Mouse (Mus musculus) fibroblast of lung, adult 2 months (primary cell): ENCODE data around the gene Hdac7.

Source experiments
- DNase-seq: peaks from one replicate; pipeline ENCODE4 v3.0.0-alpha.2; 2011; ENCODE audit warnings: low read depth

The Hdac7 gene

DNA sequence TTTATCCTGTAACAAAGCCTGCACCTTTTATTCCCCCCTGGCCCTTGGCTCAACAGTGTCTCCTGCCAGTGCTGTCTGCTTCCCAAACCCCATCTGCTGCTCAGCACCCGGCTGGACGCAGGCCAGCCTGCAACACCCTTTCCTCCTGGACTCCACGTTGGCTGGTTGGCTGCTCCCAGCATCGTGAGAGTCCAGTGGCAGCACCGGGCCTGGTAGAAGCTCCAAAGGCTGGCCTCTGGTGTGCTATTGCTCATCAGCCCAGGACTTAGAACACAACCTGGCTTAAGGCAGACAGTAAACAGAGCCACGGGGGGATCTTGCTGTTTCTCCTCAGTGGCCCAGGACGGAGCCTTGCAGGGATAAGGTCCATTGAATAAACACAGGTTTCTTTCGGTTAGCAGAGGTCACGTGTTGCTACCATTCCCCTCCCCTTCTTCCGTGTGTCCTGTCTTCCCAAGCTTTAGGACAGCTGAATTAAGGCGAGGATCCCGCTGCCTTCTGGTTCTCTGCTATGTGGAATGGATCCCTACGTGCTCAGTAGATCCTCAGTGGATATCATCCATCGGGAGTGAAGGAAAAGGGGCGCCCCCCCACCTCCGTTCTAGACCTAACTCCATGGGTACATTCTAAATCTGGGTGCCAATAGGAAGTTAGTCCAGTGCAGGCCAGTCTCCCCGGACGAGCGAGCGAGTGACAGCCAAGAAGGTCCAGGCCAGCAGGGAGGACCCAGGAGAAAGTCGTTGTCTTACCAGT is 30.7 kb downstream of the Hdac7 start:
- DNase-seq, result peak; percentile 65

DNA sequence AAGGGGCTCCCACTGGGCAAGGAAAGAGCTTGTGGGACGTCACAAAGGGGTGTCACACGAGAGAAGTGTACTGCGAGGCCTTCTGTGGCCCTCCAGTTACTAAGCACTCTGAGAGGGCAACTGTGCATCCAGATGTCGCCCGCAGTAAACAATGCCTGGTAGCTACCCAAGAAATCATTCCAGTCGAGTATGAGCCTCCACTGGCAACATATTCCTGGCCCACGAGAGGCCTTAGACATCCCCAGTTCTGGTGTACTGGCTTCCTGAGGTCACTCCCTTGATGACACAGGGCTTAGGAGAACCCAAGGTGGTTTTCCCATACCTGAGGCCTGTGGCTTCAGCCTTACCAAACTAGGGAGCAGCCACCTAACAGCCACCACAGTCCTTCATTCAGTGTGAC is 31.4 kb downstream of the Hdac7 start:
- no peak for DNase-seq

DNA sequence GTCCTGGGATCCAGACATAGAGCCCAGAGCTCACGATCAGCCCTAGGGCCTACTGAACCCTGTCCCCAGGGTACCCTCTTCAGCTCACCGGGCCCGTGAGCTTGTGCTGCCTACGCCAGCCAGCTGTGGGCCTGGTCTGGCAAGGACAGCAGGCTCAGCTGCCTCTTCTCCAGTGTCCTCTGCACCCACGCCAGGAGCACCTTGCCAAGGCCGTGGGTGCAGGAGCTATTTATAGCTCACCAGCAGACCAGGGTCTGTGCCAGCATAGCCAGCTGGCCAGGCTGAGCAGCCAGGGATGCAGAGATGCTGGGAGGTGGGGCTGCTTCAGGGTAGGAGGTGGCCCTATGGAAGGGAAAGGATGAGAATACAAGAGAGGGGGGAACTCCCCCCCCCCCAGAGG is 32.2 kb downstream of the Hdac7 start:
- DNase-seq, result peak; percentile 85

DNA sequence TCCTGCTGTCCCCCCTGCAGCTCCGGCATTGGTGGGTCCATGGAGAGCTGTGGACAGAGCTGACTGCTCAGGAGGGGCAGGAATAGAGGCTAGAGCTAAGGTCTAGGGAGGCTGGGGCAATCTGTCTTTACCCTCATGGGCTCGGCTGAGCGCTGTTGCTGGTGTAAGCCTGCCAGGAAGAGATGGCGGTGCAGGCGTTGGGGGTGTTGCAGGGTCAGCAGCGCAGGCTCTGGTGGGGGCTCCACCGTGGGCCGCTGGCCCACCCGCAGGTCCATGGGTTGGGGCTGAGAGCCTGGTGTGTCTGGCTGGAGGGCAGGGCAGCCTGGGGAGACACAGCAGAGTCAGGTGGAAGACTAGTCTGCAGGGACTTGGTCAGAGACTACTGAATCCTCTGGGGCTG is 33.0 kb downstream of the Hdac7 start:
- DNase-seq, result no peak

DNA sequence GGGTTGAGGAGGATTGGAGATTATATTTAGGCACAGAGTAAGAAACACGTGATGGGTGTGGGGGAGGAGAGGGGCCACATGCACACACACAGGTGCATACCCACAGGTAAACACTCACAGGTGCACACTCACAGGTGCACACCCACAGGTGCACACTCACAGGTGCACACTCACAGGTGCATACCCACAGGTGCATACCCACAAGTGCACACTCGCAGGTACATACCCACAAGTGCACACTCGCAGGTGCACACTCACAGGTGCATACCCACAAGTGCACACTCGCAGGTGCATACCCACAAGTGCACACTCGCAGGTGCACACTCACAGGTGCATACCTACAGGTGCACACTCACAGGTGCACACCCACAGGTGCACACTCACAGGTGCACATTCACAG is 33.9 kb downstream of the Hdac7 start:
- DNase-seq, result no peak

DNA sequence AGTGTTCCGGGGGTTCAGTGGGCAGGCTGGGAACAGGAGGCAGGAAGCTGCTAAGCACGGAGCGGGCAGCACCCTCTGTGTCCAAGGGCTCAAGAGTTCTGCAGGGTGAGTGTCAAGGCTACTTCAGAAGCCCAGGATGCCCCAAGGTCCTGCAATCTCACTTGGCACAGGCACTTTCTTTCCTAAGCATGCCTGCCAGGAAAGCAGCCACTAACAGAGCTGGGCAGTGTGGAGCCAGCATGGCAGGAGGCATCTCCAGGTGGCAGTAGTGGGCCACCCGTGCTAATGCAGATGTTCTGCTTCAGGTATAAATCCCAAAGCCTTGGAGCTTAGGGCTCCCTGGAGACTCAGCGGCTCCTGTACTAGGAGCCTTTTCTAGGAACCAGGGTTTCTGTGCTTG is 34.4 kb downstream of the Hdac7 start:
- no peak for DNase-seq

DNA sequence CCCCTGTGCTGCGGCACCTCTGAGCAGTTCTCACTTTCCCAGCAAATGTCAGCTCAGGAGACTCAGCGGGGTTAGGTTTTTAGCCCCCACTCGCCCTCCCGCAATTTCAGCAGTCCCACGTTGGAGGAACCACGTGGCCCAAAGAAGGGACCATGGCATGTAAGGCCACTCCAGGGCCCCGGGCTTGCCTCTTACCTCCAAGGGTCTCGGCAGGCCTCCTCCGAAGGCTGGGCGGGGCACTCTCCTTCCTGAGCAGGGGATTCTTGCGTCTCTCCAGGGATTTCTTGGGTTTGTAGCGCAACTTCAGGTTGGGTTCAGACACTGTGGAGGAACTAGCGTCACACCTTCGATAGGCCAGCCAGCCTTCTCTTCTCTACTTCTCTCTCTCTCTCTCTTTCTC is 35.1 kb downstream of the Hdac7 start:
- DNase-seq, result no peak

DNA sequence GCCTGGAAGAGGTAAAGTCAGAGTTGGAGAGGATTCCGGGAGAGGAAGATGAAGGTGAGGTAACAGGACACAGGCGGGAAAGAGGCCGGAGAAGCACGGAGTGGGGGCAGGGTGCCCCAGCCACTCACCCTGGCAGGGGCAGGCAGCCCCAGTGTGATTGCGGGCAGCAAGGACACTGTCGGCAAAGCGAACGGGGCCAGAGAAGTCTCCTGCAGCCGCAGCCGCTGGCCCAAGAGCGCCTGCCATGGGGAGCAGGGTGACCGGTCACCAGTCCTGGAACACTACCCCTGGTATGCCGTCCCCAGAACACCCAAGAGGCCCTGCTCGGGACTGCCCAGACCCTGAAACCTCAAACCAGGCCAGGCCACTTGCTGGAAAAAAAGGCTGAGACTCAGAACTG is 35.8 kb downstream of the Hdac7 start:
- DNase-seq, result no peak

DNA sequence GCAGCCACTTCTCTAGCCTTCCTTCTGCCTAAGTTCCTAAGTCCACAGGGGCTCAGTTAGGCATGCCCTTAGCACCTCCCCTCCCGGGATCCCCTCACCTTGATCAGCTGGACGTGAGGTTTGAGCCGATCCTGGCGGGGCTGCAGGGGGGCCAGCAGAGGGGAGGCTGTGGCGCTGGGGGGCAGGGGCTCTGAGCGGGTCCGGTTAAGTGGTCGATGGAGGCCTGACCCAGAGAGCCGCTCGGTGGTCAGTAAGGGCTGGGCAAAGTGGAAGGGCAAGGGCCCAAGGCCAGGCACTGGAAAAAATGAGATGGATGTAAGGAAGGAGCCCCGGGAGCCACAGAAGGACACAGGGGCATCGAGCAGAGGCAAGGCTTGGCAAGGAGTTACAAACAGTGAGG is 36.4 kb downstream of the Hdac7 start:
- no peak for DNase-seq

DNA sequence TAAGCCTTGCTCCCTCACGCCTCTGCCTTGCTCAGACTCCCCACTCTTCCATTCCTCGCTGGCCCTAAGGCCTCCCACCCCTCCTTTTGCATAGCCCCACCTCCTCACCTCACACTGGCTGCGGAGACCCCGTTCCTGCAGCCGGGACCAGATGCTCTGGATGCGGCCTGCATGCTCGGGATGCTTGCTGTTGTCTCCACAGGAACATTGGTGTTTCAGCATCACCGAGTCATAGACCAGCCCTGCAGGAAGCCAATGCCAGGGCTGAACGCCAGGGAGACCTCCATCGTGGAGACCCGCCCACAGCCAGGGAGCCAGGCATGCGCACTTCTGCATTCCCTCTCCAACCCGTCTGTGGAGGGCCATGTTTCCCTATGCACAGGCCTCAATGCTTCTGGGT is 41.7 kb downstream of the Hdac7 start:
- DNase-seq, result no peak

DNA sequence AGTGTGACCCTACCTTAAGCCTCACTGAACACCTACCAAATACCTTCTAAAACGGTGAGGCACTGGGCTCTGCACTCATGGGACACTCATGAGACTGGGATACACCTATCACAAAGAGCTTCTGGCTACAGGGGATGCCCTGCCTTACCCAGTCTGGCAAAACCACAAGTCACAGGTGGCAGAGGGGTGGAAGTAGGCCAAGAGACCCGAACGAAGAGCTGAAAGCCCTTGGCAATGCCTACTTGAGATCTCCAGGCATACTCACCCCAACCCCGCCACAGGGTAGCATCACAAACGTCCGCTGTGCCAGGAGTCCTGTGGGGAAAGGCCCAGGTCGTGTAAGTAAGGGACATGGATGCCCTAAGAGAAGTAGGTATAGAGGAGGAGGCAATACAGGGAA is 42.5 kb downstream of the Hdac7 start:
- no peak for DNase-seq

DNA sequence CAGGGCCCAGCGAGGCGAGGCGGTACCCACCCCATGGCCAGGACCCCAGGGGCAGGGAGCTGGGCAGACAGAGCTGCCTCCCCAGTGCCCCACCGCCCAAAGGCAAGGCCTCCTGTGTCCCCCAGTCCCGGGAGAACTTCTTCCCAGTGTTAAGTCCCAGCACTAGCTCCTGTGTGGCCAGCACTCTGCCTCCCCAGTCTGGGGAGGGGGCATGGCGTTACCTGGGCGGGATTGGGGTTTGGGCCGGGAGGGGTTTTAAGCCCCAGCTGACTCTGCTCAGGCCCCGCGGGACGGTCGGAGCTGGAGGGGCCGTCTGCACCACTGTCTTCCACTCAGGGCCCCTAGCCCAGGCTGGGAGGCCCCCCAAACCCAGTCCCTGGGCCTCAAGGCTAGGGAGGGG is 43.4 kb downstream of the Hdac7 start:
- DNase-seq, result no peak

DNA sequence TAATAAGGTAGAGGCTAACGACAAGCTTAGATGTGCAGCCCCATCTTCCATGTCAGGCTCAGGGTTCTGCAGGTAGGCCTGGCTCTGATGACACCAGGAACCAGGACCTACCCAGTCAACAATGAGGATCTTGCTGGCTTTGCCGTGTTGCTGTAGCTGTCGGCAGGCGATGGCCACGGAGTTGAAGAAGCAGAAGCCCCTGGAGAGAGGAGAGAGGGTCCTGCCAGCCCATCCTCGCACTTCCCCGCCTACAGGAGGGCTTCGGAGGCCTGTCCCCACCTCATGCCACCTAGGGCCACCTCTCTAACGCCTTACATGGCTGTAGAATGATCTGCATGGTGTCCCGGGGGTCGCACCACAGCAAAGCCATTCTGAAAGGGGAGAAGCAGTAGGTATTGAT is 44.9 kb downstream of the Hdac7 start:
- DNase-seq, result no peak

DNA sequence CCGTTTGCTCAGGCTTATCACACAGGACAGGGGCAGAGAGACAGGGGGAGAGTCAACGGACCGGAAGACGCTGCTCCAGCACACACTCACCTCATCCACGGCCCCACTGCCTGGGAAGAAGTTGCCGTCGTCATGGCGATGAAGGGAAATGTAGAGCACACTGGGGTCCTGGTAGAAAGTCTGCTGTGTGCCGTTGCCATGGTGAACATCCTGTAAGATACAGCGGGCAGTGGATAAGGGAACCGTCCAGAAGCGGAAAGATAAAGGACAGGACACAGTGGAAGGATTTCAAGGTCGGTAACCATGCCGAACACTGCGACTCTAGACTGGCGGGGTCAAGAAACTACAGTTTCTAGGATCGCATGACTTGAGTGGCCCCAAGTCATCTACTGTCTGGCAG is 46.2 kb downstream of the Hdac7 start:
- no peak for DNase-seq

DNA sequence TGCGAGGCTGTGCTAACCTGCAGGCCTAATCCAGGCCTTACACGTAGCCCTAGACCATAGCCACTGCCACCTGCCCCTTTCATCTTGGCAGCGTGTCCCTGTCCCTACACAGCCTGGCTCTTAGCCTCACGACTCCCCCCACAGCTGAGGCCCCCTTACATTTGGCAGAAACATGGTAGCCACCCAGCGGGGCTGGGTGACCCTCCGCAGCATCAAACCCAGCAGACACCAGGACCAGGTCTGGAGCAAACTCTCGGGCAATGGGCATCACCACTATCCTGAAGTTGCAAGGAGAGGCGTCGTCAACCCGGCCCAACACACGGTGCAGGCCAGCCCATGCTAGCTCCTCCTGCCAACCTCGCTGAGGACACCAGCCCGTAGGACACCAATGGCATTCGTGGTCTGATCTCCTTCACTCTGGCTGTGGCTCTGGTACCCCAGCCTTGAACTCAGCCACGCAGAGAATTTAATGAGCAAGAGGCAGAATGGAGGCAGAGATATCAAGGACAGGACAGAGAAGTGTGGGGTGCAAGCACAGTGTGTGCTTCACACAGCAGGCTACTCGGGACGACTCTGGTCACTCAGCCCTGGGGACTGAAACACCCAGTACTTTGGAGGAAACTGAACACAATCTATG is 47.5 kb downstream of the Hdac7 start:
- DNase-seq, result no peak

DNA sequence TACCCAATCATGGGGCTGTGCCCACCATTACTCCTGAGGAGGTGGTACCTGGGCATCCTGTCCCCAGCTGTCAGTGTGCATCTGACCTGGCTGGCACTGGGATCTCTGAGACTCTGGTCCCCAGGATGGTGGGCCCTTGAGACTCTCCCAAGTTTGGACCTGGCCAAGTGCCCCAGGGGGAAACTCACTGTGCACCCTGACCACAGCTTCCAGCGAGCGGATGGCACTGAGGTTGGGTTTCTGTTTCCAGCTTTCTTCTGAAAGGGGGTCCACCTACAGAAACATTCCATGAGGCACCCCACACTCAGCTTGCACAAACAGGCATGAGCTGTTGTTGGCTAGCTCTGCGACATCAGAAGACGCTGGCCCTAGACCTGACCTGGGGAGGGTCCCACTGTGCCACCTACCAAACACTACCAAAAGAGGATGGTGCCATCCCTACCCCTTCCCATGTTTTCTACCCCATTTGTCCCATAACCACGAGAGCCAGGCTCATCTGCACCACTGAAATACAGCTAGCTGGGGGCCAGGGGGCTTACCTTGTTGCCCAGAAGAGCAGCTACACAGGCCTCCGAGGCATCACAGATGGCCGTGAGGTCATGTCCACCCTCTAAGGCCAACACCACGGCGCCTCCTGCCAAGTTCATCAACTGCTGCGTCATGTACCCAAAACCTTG is 48.6 kb downstream of the Hdac7 start:
- DNase-seq, result no peak

DNA sequence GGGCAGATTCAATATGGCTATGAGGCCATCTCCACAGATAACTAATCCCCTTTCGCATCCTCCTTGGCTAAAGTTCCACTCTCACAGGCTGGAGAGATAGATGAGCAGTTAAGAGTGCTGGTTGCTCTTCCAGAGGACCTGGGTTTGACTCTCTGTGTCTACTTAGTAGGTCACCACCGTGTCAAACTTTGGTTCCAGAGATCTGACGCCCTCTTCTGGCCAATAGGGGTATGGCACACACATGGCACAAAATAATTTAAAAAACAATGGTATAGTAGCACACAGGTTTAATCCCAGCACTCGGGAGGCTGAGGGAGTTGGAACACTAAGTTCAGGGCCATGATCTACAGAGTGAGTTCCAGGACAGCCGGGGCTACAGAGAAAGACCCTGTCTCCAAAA is 50.0 kb downstream of the Hdac7 start:
- no peak for DNase-seq

DNA sequence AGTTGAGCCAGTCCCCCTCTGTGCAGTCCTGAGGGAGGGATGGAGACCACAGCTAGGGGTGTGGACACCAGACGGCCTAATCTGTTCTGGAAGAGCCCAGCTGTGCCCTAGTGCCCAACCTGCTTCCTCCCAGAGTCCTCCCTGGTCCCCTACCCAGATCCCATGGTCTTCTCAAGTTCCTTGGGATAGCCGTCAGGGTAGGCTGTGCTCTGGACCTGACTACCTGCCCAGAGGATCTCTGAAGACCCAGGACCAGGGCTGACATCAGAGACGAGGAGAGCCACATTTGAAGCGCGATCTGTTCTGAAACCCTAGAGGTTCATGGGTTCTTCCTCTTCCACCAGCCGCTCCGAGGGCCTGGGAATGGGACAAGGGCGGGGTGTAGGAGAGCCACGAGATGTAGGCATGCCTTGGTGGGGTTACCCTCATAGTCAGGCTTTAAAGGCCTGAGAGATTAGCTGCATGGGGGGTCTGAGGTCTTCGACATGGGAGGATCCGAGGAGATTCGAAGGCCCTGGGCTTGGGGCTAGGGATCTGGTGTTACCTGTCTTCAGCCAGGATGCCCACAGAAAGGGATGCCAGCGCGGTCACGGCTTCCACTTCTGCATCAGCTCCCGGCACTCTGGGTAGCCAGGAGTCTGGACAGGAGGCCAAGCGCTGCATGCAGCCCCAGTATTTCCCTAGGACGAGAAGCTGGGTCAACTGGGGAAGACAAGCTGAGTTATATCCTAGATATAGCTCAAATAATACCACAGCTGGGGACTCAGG is 50.7 kb downstream of the Hdac7 start:
- DNase-seq, result no peak

DNA sequence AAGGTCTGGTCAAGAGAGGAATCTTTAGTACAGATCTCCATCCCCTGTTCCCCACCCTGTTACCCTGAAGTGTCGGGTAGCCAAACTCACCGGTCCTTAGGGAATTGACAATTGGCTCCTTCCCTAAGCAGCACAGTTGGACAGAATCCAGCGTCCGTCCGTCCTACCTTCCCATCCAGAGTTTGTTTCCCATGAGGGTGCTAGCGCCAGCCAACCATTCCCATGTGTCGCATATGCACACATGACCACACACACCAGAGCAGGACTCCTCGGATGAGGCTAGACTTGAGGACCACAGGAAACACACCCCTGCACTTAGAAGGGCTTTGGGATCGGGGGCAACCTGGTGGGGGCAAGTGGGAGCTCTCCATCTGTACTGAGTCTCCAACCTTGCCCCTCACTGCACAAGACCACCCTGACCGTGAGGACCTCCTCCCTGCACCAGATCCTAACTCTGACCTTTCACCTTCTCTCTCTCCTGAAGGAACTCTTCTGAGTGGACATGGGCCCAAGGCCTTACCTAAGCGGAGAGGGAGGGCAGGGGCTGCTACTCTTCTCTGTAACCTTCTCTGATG is 53.1 kb downstream of the Hdac7 start:
- no peak for DNase-seq

DNA sequence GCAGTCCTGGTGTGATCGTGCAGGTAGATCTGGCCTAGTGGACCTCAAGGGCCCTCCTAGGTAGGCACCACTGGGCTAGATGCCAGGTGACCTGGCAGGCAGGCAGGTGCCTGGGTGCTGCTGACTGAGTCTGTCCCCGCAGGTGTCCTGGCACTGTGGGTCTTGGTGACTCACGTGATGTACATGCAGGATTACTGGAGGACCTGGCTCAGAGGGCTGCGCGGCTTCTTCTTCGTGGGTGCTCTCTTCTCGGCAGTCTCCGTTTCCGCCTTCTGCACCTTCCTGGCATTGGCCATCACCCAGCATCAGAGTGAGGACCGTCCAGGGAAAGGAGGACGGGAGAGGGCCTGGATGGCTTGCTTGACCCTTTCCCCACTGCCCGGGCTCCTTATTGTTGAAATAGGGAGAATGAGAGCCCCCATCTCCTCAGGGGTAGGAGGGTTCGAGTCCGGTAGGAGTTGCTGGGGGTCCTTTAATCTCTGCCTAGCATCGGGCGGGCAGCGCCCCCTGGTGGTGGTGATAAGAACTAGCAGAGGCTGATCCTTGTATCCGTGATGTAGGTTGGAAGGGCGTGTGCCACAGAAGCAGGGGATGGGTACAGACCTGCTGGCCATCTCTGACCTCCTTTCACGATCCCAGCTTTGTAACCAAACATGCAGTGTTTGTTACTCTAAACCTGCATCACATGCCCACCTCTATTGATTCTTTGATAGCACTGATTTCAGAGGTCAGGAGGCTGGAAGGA is 54.4 kb downstream of the Hdac7 start:
- DNase-seq, result no peak

DNA sequence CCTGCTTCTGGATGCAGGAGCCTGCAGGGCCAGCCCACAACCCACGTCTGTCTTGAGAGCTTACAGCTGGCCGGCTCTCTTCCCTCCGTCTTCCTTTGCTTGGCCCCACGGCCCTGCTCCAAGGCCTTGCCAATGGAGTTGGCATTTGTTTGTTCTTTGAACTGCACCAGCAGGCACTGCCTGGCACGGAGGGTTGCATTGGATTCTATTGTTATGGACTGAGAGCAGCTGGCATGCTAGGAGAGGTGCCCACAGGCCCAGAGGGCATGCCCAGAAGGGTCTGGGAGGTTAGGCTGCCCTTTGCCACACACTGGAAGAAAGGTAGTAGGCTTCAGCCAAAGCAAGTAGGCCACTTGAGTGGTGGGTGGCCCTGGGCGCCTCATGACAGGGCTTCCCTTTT is 55.5 kb downstream of the Hdac7 start:
- no peak for DNase-seq
